8 mouse cellular contexts compared by ENCODE assay signal in genomic region chr6:42395960-42396809, GRCm38 (mm10). TPM values are rescaled to one million over a fixed set of nuclear protein-coding genes. Genes with fewer than 3 reads are reported as not detected.
DNase-seq lines count a peak whose midpoint lies in the region; ATAC-seq and TF ChIP-seq lines count a peak whose summit lies in the region.

No protein-coding gene starts in this region.

- no peaks in the 10 kb centered on the region for H3K4me1 ChIP-seq in hindbrain, postnatal 0 days (ENCODE audit: insufficient read depth, low read length)
- no peaks in the 10 kb centered on the region for H3K4me1 ChIP-seq in hindbrain, embryonic 11.5 days (replicated peaks; ENCODE audit: control insufficient read depth, insufficient read depth, low read length)

- no peak overlapping the region for H3K27ac ChIP-seq in hindbrain, postnatal 0 days
- no peak overlapping the region for H3K27ac ChIP-seq in hindbrain, embryonic 11.5 days (ENCODE audit: low read depth, low read length)

- no peak for TF ChIP-seq CTCF in hindbrain, postnatal 0 days (IDR thresholded peaks at IDR 0.05; ENCODE audit: low read depth)

- H3K27me3 ChIP-seq in hindbrain, postnatal 0 days (ENCODE audit: insufficient read depth, low read length): no peaks in the 10 kb centered on the region
- H3K27me3 ChIP-seq in hindbrain, embryonic 11.5 days (ENCODE audit: control insufficient read depth, insufficient read depth, low read length): no peaks in the 10 kb centered on the region

- no peaks in the 10 kb centered on the region for H3K36me3 ChIP-seq in hindbrain, postnatal 0 days (ENCODE audit: insufficient read depth, low read length)
- no peaks in the 10 kb centered on the region for H3K36me3 ChIP-seq in hindbrain, embryonic 11.5 days (ENCODE audit: control insufficient read depth, insufficient read depth, low read length)

- H3K4me3 ChIP-seq in hindbrain, postnatal 0 days (ENCODE audit: low read length): no peak overlapping the region
- no peak overlapping the region for H3K4me3 ChIP-seq in hindbrain, embryonic 11.5 days (ENCODE audit: low read depth, low read length)

- peak; percentile 52 for DNase-seq in hindbrain, postnatal 0 days (ENCODE audit: low spot score)
- no peak for DNase-seq in hindbrain, embryonic 11.5 days (ENCODE audit: low spot score)
- DNase-seq in adrenal gland, postnatal 25 days: peak; percentile 88
- DNase-seq in gastrocnemius, postnatal 25 days: peak; percentile 85
- DNase-seq in kidney, adult 18-20 months: peak; percentile 80
- peak; percentile 95 for DNase-seq in lung, postnatal 25 days (ENCODE audit: low spot score)
- DNase-seq in urinary bladder, adult 2 months (ENCODE audit: low spot score): peak; percentile 56
- DNase-seq in thymus, postnatal 0 days (ENCODE audit: low spot score): no peak

- no peak overlapping the region for H3K9ac ChIP-seq in hindbrain, postnatal 0 days (replicated peaks; ENCODE audit: low read length)
- H3K9ac ChIP-seq in hindbrain, embryonic 11.5 days (ENCODE audit: low read depth, low read length): no peak overlapping the region

- ATAC-seq in hindbrain, postnatal 0 days: peak; percentile 55; the same call in 1 of the 2 replicates
- no peak for ATAC-seq in hindbrain, embryonic 11.5 days (ENCODE audit: low FRiP score)

- 55% methylated on average over 9 of the region's 9 CpGs for WGBS in hindbrain, postnatal 0 days
- WGBS in hindbrain, embryonic 11.5 days: 81% methylated on average over 9 of the region's 9 CpGs

- H3K9me3 ChIP-seq in hindbrain, postnatal 0 days (ENCODE audit: low read length): no peaks in the 10 kb centered on the region
- no peaks in the 10 kb centered on the region for H3K9me3 ChIP-seq in hindbrain, embryonic 11.5 days (ENCODE audit: control insufficient read depth, low read length)

- H3K4me2 ChIP-seq in hindbrain, postnatal 0 days (ENCODE audit: low read depth, low read length): no peak overlapping the region
- H3K4me2 ChIP-seq in hindbrain, embryonic 11.5 days (replicated peaks; ENCODE audit: low read depth, low read length): no peak overlapping the region

RNA-seq across cellular contexts. Expression of gene Tas2r143, which starts 3.9 kb away (rescaled TPM):
- not detected in 2 replicates for total RNA-seq in hindbrain, postnatal 0 days (2014; rRNA removed)
- polyA plus RNA-seq in hindbrain, postnatal 0 days (2015; fragmentation: Nextera tagmentation; extraction: Ambion mirVana): not detected in 2 replicates
- polyA plus RNA-seq in hindbrain, embryonic 11.5 days (2014; fragmentation: Nextera tagmentation; extraction: Ambion mirVana): not detected in 2 replicates
- total RNA-seq in adrenal gland, postnatal 25 days (2021): 7.4 and 11.8 TPM in 2 replicates
- not detected for total RNA-seq in gastrocnemius, postnatal 25 days (2021)
- 0.47 and 0.49 TPM in 2 replicates for polyA plus RNA-seq in urinary bladder, adult 2 months (2012; rRNA removed)
- polyA plus RNA-seq in thymus, postnatal 0 days (2015; fragmentation: Nextera tagmentation; extraction: Ambion mirVana): not detected in 2 replicates

RNA-seq across cellular contexts. Expression of gene Tas2r135, which starts 9.0 kb away (rescaled TPM):
- total RNA-seq in hindbrain, postnatal 0 days (2014; rRNA removed): not detected in 2 replicates
- not detected in 2 replicates for polyA plus RNA-seq in hindbrain, postnatal 0 days (2015; fragmentation: Nextera tagmentation; extraction: Ambion mirVana)
- polyA plus RNA-seq in hindbrain, embryonic 11.5 days (2014; fragmentation: Nextera tagmentation; extraction: Ambion mirVana): 0.15 TPM in 1 of 2 replicates, not detected in the other
- total RNA-seq in adrenal gland, postnatal 25 days (2021): 7.3 and 9.4 TPM in 2 replicates
- total RNA-seq in gastrocnemius, postnatal 25 days (2021): not detected
- 0.30 and 0.37 TPM in 2 replicates for polyA plus RNA-seq in urinary bladder, adult 2 months (2012; rRNA removed)
- polyA plus RNA-seq in thymus, postnatal 0 days (2015; fragmentation: Nextera tagmentation; extraction: Ambion mirVana): not detected in 2 replicates

RNA-seq across cellular contexts. Expression of gene Epha1, which starts 23.1 kb away (rescaled TPM):
- total RNA-seq in hindbrain, postnatal 0 days (2014; rRNA removed): 0.37 and 0.40 TPM in 2 replicates
- polyA plus RNA-seq in hindbrain, postnatal 0 days (2015; fragmentation: Nextera tagmentation; extraction: Ambion mirVana): 0.64 and 0.66 TPM in 2 replicates
- 0.43 and 1.3 TPM in 2 replicates for polyA plus RNA-seq in hindbrain, embryonic 11.5 days (2014; fragmentation: Nextera tagmentation; extraction: Ambion mirVana)
- total RNA-seq in adrenal gland, postnatal 25 days (2021): 0.48 and 0.55 TPM in 2 replicates
- total RNA-seq in gastrocnemius, postnatal 25 days (2021): under 1 TPM; 0.15 to 0.32 TPM
- polyA plus RNA-seq in urinary bladder, adult 2 months (2012; rRNA removed): 27.6 and 33.6 TPM in 2 replicates
- polyA plus RNA-seq in thymus, postnatal 0 days (2015; fragmentation: Nextera tagmentation; extraction: Ambion mirVana): 4.0 and 4.3 TPM in 2 replicates

RNA-seq across cellular contexts. Expression of gene Tas2r126, which starts 38.1 kb away (rescaled TPM):
- total RNA-seq in hindbrain, postnatal 0 days (2014; rRNA removed): not detected in 2 replicates
- not detected in 2 replicates for polyA plus RNA-seq in hindbrain, postnatal 0 days (2015; fragmentation: Nextera tagmentation; extraction: Ambion mirVana)
- not detected in 2 replicates for polyA plus RNA-seq in hindbrain, embryonic 11.5 days (2014; fragmentation: Nextera tagmentation; extraction: Ambion mirVana)
- 4.2 and 5.6 TPM in 2 replicates for total RNA-seq in adrenal gland, postnatal 25 days (2021)
- not detected for total RNA-seq in gastrocnemius, postnatal 25 days (2021)
- polyA plus RNA-seq in urinary bladder, adult 2 months (2012; rRNA removed): not detected in 2 replicates
- not detected in 2 replicates for polyA plus RNA-seq in thymus, postnatal 0 days (2015; fragmentation: Nextera tagmentation; extraction: Ambion mirVana)

RNA-seq across cellular contexts. Expression of gene Zyx, which starts 46.8 kb away (rescaled TPM):
- 62.6 and 63.9 TPM in 2 replicates for total RNA-seq in hindbrain, postnatal 0 days (2014; rRNA removed)
- 54.1 and 63.2 TPM in 2 replicates for polyA plus RNA-seq in hindbrain, postnatal 0 days (2015; fragmentation: Nextera tagmentation; extraction: Ambion mirVana)
- 57.5 and 60.1 TPM in 2 replicates for polyA plus RNA-seq in hindbrain, embryonic 11.5 days (2014; fragmentation: Nextera tagmentation; extraction: Ambion mirVana)
- 105 and 140 TPM in 2 replicates for total RNA-seq in adrenal gland, postnatal 25 days (2021)
- total RNA-seq in gastrocnemius, postnatal 25 days (2021): 10 to 100 TPM; 28.8 to 32.3 TPM
- 124 and 140 TPM in 2 replicates for polyA plus RNA-seq in urinary bladder, adult 2 months (2012; rRNA removed)
- polyA plus RNA-seq in thymus, postnatal 0 days (2015; fragmentation: Nextera tagmentation; extraction: Ambion mirVana): 60.7 and 64.4 TPM in 2 replicates

Comparison
In these comparisons a context has a peak if more than half of its experiments do, and no peak if none do; other contexts are left out.
1. DNase-seq: peak in hindbrain, postnatal 0 days (single experiment), adrenal gland, postnatal 25 days (single experiment), gastrocnemius, postnatal 25 days (single experiment), kidney, adult 18-20 months (single experiment), lung, postnatal 25 days (single experiment) and urinary bladder, adult 2 months (single experiment); none in hindbrain, embryonic 11.5 days (single experiment) and thymus, postnatal 0 days (single experiment).